Mouse (Mus musculus): ENCODE data around the gene Dact2. TPM values are rescaled to one million over a fixed set of nuclear protein-coding genes. Genes with fewer than 3 reads are reported as not detected.

The Dact2 gene
- total RNA-seq (2021): 0.57 and 0.85 TPM in 2 replicates
- long read RNA-seq, partial matches to known transcripts: 0 of 4 reads
- long read RNA-seq, other reads (novel, unspliced or antisense): 4 of 4 reads

GRCm38 (mm10) chr17:14204061-14204460, at the start of gene Dact2:
Dact2 (minus strand) TSS chr17:14204304.
- no peak for DNase-seq

- no peak for DNase-seq
Measured at GRCm38 (mm10) chr17:14252456-14252855, 48.4 kb upstream of the Dact2 start.

DNA sequence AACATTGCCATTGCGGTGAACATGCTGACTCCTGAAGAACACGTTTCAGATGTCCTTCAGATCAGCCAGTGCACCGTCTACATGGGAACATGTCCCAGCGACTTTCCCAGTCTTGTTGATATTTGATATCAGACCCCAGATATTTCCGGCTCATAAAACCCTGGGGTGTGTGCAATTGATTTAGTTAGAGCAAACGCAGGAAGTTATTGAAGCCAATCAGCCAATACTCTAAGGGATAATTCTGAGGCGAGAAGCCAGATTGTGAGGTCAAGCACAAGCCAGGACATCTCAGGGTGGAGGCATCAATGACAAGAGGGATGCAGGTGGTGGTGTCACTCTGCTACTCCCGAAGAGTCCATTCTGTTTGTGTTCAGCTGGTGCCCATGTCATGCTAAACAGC, 46.3 kb upstream of the Dact2 start:
- no peak for DNase-seq

DNA sequence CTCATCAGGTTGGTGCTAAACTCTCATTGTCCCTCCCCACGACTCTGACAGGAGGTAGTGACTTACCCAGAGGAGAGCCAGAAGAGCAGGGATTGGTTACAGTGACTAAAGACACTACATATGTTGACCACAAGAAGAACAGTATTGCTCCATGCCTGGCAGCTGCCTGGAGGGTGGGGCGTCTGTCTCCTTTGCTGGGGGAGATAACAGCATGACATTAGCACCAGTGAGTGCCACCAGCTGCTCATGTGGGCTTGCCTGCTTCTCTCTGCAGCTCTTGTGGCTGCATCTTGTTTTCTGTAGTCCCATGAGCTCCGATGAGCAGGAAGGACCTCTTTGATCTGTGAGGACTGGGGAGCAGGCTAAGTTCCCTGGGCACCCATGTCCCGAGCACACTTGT, 45.5 kb upstream of the Dact2 start:
- DNase-seq: no peak

GRCm38 (mm10) chr17:14247931-14248330, 43.8 kb upstream of the Dact2 start:
- DNase-seq: no peak

- no peak for DNase-seq
Measured at GRCm38 (mm10) chr17:14246266-14246665, 42.2 kb upstream of the Dact2 start.

GRCm38 (mm10) chr17:14244195-14244965, 40.3 kb upstream of the Dact2 start:
- peak; percentile 45 for DNase-seq

GRCm38 (mm10) chr17:14242634-14243033, 38.5 kb upstream of the Dact2 start:
- DNase-seq: no peak

- no peak for DNase-seq
Measured at GRCm38 (mm10) chr17:14239960-14240359, 35.9 kb upstream of the Dact2 start.

GRCm38 (mm10) chr17:14237134-14237533, 33.0 kb upstream of the Dact2 start:
- no peak for DNase-seq

GRCm38 (mm10) chr17:14234774-14235389, 30.8 kb upstream of the Dact2 start:
- no peak for DNase-seq

GRCm38 (mm10) chr17:14233658-14234057, 29.6 kb upstream of the Dact2 start:
- no peak for DNase-seq

DNA sequence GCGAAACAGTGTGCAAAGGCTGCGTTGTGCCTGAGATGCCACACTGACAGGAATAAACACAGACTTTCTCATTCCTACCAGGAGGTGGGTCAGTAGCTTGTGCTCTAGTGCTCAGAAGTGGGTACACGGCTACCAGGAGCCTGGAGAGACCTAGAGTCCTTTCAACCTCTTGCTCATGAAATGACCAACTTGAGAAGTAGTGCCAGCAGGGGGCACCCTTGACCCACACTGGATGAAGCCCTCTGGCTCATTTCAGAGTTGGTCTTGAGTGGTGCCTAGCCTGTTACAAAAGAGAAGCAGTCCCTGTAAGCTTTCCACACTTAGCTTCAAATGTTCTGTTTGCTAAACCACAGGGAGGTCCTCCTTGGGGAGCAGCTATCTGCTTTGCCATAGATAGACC, 28.5 kb upstream of the Dact2 start:
- peak; percentile 80 for DNase-seq

- DNase-seq: no peak
Measured at GRCm38 (mm10) chr17:14230698-14231430, 26.8 kb upstream of the Dact2 start.

- DNase-seq: no peak
Measured at GRCm38 (mm10) chr17:14228381-14228780, 24.3 kb upstream of the Dact2 start.

- DNase-seq: no peak
Measured at GRCm38 (mm10) chr17:14227601-14228000, 23.5 kb upstream of the Dact2 start.

GRCm38 (mm10) chr17:14226778-14227177, 22.7 kb upstream of the Dact2 start:
- DNase-seq: no peak

DNA sequence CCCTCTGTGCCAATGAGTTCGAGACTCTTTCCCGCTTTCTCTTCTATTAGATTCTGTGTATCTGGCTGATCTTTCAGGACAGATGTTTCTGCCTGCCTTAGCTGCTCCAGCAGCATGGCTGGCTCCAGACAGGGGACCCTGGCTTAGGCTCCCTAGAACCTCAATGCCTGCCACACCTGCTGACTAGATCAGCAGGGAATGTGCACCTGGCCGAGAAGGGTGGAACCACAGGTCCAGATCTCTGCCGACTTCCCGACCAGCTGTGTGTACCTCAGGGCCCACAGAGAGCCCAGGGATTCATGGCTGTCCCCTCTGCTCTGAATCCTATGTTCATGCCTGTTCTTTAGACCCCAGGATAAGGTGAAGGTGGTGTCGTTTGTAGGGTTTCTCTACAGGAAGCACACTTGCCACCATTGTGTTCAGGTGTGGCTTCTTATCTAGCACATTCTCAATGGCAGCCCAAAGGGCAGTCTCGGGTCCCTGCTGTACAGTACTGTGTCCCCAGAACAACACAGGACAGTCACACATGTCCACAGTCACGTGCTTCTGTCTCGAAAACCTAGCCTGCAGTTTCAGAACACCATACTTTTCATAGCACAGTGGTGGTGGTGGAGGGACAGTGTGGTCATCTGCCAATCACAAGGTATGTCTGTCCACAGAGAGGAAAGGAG, 22.0 kb upstream of the Dact2 start:
- no peak for DNase-seq

DNA sequence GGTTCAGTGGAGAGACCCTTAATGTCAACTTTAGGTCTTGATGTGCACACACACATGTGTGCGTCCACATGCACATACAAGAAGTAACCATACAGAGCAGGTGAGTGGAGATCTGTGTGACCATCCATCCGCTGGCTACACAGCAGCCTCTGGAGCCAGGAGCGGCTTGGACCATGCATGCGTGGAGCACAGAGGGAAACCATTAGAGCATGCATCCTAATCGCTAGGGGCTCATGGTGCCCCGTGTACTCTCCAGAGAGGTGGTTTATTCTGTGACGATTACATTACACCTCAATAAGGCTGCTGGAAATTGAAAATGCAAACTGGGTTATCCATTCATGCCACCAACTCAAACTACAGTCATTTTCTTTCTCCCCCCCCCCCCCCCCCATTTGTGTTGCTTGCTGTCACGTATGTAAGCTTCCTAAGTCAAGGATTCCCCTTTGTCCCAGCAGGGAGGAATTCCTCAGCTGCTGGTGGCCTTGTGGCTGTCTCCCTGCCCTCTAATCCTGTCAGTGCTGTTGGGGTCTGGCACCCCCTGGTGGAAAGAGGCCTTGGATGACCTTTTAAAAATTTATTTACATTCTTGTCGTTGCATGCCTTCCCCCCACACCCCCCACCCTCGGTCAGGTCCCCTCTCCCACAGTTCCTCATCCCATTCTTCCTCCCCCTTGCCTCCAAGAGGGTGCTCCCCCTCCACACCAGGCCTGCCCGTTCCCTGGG, 17.9 kb upstream of the Dact2 start:
- no peak for DNase-seq

- peak; percentile 63 for DNase-seq
Measured at GRCm38 (mm10) chr17:14220606-14221202, 16.6 kb upstream of the Dact2 start.

- DNase-seq: no peak
Measured at GRCm38 (mm10) chr17:14213976-14214529, 9.9 kb upstream of the Dact2 start.
